Mouse (Mus musculus) liver, embryonic 14.5 days (tissue): ENCODE data around the gene Dync2li1. TPM values are rescaled to one million over a fixed set of nuclear protein-coding genes. Genes with fewer than 3 reads are reported as not detected.

Experiments used
- ATAC-seq: fragments of 200-750 bp; cut with Nextera tagmentation; 2 replicates; pipeline ENCODE4 v1.8.0; 2017; ENCODE audit warnings: moderate number of reproducible peaks, mild to moderate bottlenecking, moderate library complexity; ENCODE audit not compliant: insufficient read depth
- DNase-seq, 3 experiments: peaks; one replicate each; pipeline ENCODE4 v3.0.0-alpha.2; 2012 to 2013; ENCODE audit warnings: low read depth in 3 of 3, low spot score in 3 of 3
- H3K27ac ChIP-seq: fragments of 300-500 bp; sonication (generic); 2 replicates; pipeline ENCODE4 v1.5.1; 2014; ENCODE audit warnings: moderate library complexity, mild to moderate bottlenecking, control low read depth, inconsistent platforms
- H3K27me3 ChIP-seq: fragments of 300-500 bp; sonication (generic); 2 replicates; pipeline ENCODE4 v1.6.1; 2014; ENCODE audit warnings: mild to moderate bottlenecking, low read length, moderate library complexity; ENCODE audit not compliant: control insufficient read depth, insufficient read depth
- H3K36me3 ChIP-seq: fragments of 300-500 bp; sonication (generic); replicated peaks from 2 replicates; pipeline ENCODE4 v1.6.1; 2014; ENCODE audit warnings: low read depth; ENCODE audit not compliant: control insufficient read depth, insufficient read depth
- H3K4me1 ChIP-seq, 2 experiments: fragments of 200-500 bp in 1 of 2; fragments of 300-500 bp in 1 of 2; sonication (generic) in 1 of 2; replicated peaks; 2 replicates each; pipeline ENCODE4 v1.6.1; 2012 to 2014; ENCODE audit warnings: antibody characterized with exemption in 1 of 2, inconsistent platforms in 1 of 2, low read length in 1 of 2; ENCODE audit not compliant: control insufficient read depth in 2 of 2, insufficient read depth in 2 of 2
- H3K4me2 ChIP-seq: fragments of 300-500 bp; sonication (generic); 2 replicates; pipeline ENCODE4 v1.6.1; 2014; ENCODE audit warnings: low read depth, mild to moderate bottlenecking, control low read depth, moderate library complexity
- H3K4me3 ChIP-seq, 2 experiments: fragments of 200-500 bp in 1 of 2; fragments of 300-500 bp in 1 of 2; sonication (generic) in 1 of 2; 2 replicates each; pipeline ENCODE4 v1.5.1; 2012 to 2014; ENCODE audit warnings: low read depth in 2 of 2, low read length in 2 of 2, mild to moderate bottlenecking in 2 of 2, control low read depth in 1 of 2, inconsistent platforms in 1 of 2, moderate library complexity in 1 of 2; ENCODE audit not compliant: insufficient read depth in 1 of 2
- H3K9ac ChIP-seq: fragments of 300-500 bp; sonication (generic); replicated peaks from 2 replicates; pipeline ENCODE4 v1.6.1; 2014; ENCODE audit warnings: mild to moderate bottlenecking, control low read depth, moderate library complexity
- H3K9me3 ChIP-seq: fragments of 300-500 bp; sonication (generic); 2 replicates; pipeline ENCODE4 v1.6.1; 2016; ENCODE audit warnings: low read length, mixed read lengths; ENCODE audit not compliant: control insufficient read depth
- CTCF ChIP-seq: IDR thresholded peaks from 2 replicates; pipeline ENCODE4 v1.5.1; 2016; ENCODE audit warnings: antibody characterized with exemption, low read depth, control low read depth
- EP300 ChIP-seq: IDR thresholded peaks from 2 replicates; pipeline ENCODE4 v1.6.1; 2016; ENCODE audit warnings: antibody characterized with exemption, low read depth
- WGBS: fragments of 180-500 bp; shearing (Covaris S2); extraction: QIAGEN DNeasy Blood & Tissue Kit; methylation state at CpG from one replicate; pipeline ENCODE4 v1.1.7; 2014; ENCODE audit not compliant: insufficient replicate concordance; 5-methylcytosine and 5-hydroxymethylcytosine counted together
- polyA plus RNA-seq, 2 experiments: library from polyadenylated mRNA; depleted of rRNA in 1 of 2; stranded (reverse) in 1 of 2; unstranded in 1 of 2; fragments of >200 nt; fragmentation: Nextera tagmentation in 1 of 2; extraction: Ambion mirVana in 1 of 2; gene quantifications; 2 replicates each; pipeline versions ENCODE4 v1.2.1 to v1.2.3; 2012 to 2014

Dync2li1 gene
- polyA plus RNA-seq, 2 experiments, result 1.1 to 1.8 TPM

DNA sequence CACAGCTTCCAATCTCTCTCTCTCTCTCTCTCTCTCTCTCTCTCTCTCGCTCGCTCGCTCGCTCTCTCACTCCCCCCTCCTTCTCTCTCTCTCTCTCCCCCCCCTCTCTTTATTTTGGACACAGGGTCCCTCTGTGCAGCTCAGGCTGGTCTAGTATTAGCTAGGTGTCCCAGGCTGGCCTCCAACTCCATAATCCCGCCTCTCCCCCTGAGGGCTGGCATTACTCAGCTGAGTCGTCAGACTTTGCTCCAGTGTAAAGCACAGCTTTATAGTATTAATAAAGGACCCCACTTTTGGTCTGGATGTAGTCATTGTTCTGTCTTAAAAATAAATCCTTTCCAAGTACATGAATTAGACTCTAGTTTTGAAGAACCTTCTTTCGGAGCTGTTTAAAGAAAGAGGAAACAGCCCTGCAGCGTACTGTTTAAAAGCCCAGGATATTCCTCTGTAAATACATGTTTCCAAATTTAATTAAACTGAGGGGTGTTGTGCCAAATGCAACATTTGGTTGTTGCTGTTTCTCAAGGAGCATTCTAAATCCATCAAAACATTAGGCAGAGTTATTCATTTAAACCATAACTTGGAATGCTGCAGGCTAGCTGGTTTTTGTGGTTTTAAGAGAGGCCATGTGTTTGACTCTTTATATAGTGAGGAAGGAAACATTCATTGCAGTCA, 44.4 kb upstream of the Dync2li1 start:
- Histone ChIP-seq H3K36me3 (no peaks in the 10 kb centered on the region), H3K9me3 (no peaks in the 10 kb centered on the region), H3K27me3 (no peaks in the 10 kb centered on the region), H3K9ac (no peak overlapping the region), H3K4me3 (no peak overlapping the region), H3K4me2 (no peak overlapping the region), H3K4me1 (0 out of 4 replicates have a peak, but pooled peaks cover 0 to under 1% of the 10 kb centered on the region in 2 experiments), H3K27ac (no peak overlapping the region)
- 45% methylated on average over 8 of the region's 8 CpGs for whole genome bisulfite sequencing
- DNase-seq (no peak), ATAC-seq (no peak)
- TF ChIP-seq EP300, result no peak
- no peak for TF ChIP-seq CTCF

DNA sequence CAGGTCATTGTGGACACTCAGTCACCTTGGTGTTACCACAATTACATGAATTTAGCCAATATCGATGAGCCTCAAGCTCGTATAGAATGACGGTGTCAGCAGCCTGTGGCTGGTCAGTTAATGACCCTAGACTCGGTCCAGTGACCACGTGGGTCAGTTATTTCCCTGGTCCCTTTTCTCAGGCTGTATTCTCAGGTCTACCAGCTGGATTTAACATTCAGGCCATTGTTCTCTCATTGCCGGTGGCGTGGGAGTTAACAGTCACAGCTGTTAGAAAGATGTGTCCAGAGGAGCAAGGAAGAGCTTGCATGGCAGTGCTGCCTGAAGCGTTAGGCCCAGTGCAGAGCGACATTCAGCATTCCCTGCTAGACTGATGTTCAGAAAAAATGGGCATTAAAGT, 42.2 kb upstream of the Dync2li1 start:
- Histone ChIP-seq H3K9me3 (no peaks in the 10 kb centered on the region), H3K36me3 (no peaks in the 10 kb centered on the region), H3K27ac (no peak overlapping the region), H3K4me1 (no peaks in the 10 kb centered on the region), H3K4me2 (no peak overlapping the region), H3K9ac (no peak overlapping the region), H3K4me3 (no peak overlapping the region), H3K27me3 (no peaks in the 10 kb centered on the region)
- no peak for TF ChIP-seq EP300
- no peak for TF ChIP-seq CTCF
- DNase-seq (no peak), ATAC-seq (no peak)
- 66% methylated on average over 9 of the region's 9 CpGs for WGBS

DNA sequence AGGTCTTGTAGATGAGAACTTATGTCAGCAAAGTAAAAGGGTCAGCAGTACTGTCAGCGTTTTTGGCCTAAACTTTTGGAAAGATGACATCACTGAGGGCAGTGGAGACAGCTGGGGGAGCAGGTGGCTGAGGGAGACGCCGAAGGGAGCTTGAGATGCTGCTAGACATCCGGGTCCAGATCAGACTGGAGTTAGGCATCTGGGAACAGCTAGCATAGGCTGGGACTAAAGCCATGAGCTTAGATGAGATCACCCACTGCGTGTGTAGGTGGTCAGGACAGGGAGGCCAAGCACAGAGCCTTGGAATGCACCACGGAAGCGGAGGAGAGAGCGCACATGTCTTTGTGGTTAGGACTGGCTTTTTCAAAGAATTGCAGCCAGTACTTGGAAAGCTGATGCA, 41.2 kb upstream of the Dync2li1 start:
- TF ChIP-seq CTCF, result no peak
- TF ChIP-seq EP300, result no peak
- no peaks in the 10 kb centered on the region for H3K4me1 ChIP-seq
- no peaks in the 10 kb centered on the region for H3K36me3 ChIP-seq
- H3K9ac ChIP-seq, result no peak overlapping the region
- DNase-seq, result no peak
- WGBS, result 66% methylated on average over 8 of the region's 8 CpGs
- no peaks in the 10 kb centered on the region for H3K9me3 ChIP-seq
- H3K27me3 ChIP-seq, result no peaks in the 10 kb centered on the region
- ATAC-seq, result no peak
- H3K4me3 ChIP-seq, result no peak overlapping the region
- no peak overlapping the region for H3K4me2 ChIP-seq
- H3K27ac ChIP-seq, result no peak overlapping the region

DNA sequence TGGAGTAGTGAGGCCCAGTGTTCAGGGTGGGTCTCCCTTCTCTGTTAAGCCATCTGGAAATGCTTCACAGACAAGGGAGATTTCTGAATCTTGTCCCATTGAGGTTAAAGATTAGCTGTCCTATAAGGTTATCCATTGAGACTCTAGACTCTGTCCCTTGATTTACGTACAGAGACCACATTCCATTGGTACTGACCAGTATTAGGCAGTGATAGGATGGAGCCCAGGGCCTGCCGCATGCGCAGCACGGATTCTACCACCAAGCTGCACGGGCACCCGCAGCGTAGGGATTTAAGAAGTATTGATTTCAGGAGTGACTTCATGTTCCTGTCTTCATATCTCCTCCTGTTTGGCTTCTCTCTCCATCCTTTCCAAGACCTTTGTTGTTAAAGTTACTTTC, 36.2 kb upstream of the Dync2li1 start:
- H3K4me3 ChIP-seq, result no peak overlapping the region
- no peak overlapping the region for H3K4me2 ChIP-seq
- no peak overlapping the region for H3K27ac ChIP-seq
- H3K36me3 ChIP-seq, result no peaks in the 10 kb centered on the region
- H3K4me1 ChIP-seq, result no peaks in the 10 kb centered on the region
- DNase-seq, result no peak
- no peaks in the 10 kb centered on the region for H3K9me3 ChIP-seq
- H3K9ac ChIP-seq, result no peak overlapping the region
- H3K27me3 ChIP-seq, result no peaks in the 10 kb centered on the region
- ATAC-seq, result no peak
- 70% methylated on average over 7 of the region's 7 CpGs for WGBS
- no peak for TF ChIP-seq CTCF

DNA sequence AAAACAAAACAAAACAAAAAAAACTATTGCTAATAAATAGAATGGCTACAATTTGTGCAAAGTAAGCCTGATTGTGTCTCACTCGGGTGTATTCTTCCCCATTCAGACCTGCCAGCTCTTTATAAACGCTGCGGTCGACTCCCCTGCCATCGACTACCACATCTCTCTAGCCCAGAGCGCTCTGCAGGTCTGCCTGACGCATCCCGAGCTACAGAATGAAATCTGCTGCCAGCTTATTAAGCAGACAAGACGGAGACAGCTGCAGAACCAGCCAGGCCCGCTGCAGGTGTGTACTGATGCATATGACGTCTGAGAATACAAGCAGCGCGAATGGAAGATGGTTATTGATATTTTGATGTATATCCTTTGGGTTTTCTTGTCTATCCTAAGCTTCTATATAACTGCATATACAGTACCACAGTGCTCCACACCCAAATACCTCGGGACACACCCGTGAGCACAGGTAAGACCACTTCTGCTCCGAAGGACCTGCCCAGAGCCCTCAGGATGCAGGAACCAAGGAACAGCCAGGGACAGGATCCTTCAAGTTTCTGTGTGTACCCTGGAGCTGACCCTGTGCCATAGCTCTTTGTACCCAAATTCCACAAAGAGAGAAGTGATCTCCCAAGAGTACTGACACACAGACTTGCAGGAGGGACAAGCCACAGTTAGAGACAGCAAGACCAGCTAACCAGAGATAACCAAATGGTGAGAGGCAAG, 34.7 kb upstream of the Dync2li1 start:
- WGBS, result 65% methylated on average over 16 of the region's 16 CpGs
- Histone ChIP-seq H3K27me3 (no peaks in the 10 kb centered on the region), H3K4me2 (no peak overlapping the region), H3K9me3 (no peaks in the 10 kb centered on the region), H3K4me3 (no peak overlapping the region), H3K36me3 (no peaks in the 10 kb centered on the region), H3K4me1 (no peaks in the 10 kb centered on the region), H3K27ac (no peak overlapping the region), H3K9ac (no peak overlapping the region)
- DNase-seq (no peak), ATAC-seq (no peak)
- TF ChIP-seq EP300, result no peak
- no peak for TF ChIP-seq CTCF
